Mouse (Mus musculus) layer of hippocampus, postnatal 10 days (tissue): ENCODE measurements at regions not wholly inside any gene's neighbourhood (a gene's known extent, or its start where the extent isn't known, plus 50 kb on each side); places are given as distances from the start of the nearest gene placed in this dataset.

ENCODE experiments used
- DNase-seq, 2 experiments: peaks; one replicate each; pipeline ENCODE4 v3.0.0; 2021; ENCODE audit warnings: low spot score in 2 of 2

DNA sequence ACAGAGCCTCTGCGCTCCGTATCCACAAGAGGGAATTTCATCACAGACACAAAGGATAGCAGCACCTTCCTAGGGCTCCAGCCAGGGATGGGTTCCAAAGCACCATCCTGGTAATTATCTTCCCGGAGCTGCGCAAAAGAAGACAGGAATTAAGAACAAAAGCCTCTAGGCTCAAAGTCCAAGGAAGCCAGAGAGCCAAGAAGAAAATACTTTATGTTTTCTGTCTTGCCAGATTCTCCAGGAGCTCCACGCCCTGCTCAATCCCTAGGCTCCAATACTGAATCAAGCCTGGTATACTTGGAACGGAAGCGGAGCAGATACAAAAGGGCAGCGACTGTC, 54.4 kb downstream of the Irf2bpl start:
- DNase-seq, result no peak

DNA sequence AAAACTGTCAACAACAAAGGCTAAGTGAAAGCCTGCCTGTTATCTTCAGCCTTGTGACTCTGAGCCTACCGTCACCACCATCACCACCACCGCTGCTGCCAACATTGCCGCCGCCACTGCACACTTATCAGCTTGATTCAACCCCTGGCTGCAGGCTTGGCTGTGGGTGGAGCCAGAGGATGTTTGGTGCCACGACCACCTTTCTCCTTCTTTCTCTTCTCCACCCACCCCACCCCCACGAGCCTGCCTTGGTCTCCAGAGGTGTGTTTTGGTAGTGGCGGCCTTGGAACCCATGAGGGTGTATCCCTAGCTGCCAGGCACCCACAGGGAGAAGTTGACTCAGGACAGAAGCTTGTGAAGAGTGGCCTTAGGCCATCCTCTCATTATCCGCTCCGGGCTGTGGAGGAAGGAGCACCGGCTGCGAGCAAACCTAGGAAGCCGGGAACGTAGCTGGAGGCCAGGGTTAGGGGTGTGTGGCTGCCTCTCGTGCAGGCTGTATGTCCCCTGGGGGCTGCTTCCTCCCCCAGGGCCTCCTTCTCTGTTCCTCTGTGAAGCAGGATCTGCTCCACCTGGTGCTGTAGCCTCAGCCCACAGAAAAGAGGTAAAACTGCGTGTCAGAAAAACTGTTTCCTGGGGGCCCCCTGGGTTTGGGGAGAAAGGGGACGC, 54.9 kb downstream of the Irf2bpl start:
- no peak for DNase-seq

DNA sequence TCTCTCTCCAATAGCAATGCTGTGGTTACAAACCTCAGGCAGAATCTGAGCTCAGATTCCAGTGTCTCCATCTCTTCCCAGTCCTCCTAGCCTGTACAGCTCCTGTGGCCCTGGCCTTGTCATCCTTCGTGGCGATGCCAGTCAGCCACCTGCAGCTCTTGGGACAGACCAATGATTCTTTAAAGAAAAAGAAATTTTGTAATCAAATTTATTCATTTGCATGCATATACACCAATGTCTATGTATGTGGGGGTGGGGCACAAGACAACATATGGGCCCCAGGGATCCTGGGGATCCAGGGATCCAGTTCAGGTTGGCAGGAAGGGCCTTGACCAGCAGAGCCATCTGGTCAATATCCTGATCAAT, 57.4 kb downstream of the Irf2bpl start:
- DNase-seq, result no peak

GRCm38 (mm10) chr12:86826420-86827240, 58.0 kb downstream of the Irf2bpl start:
- peak; percentile 57 to 65 for DNase-seq

DNA sequence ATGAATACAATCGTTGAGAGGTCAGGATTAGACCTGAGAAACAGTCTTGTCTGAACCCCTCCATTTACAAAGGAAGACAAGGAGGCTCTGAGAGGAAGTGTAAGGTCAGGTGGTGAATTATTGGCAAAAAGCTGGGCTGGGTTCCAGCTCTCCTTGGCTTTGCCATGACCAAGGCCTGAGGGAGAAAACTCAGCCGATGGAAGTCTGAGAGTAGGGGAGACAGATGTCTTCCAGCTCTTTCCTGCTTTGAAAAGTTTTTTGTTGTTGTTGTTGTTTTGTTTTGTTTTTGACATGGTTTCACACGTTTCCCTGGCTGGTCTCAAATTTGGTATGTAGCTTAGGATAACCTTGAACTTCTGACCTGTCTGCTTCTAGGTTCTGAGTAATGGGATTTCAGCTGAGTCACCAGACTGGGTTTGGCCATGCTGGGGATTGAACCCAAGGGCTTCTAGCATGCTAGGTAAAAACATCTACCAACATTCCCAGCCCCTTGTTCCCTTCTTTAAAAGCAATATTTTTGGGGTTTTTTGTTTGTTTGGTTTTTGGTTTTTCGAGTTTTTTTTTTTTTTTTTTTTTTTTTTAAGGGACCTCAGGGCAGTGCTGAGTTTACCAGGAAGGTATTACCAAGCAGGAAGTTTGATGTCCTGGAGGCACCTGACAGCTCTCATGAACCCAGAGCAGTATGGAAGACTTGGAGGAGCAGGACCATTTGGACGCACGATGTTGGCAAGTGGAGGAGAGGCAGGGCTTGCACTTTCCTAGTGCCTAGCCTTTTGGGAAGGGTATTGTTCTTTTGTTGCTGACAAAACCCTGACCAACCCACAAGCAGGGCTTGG, 58.8 kb downstream of the Irf2bpl start:
- peak; percentile 21 to 26 for DNase-seq

DNA sequence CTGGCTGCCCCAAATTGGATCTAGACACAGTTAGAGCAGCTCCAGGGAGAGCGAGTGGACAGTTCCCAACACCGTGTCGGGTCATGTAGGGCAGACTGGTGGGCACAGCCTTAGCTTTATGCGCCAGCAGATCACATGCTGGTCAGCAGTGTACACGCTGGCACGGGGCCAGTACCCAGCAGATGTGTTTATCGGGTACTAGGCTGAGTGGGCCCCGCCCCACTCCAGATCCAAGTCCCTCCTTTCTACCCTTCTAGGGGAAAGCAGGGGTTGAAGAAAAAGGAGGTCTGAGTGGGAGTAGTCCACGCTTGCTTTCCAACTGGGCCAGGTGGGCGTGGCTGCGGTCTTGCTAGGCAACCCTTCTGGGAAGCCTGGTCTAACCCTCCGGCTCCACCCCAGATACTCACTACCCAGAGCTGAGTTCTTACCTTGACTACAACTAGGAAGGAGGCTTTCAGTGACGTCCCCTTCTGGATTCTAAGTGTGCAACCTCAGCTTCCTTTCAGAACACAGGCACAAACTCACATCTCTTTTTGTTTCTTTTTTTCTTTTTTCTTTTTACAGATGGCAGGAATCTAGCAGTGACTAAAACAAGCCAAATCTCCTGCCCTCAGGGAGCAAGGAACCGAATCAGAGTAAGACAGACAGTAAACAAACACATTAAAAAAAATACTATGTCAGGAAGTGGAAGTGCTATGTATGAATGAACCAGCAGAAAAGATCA, 59.6 kb downstream of the Irf2bpl start:
- DNase-seq, result peak; percentile 70 to 73

DNA sequence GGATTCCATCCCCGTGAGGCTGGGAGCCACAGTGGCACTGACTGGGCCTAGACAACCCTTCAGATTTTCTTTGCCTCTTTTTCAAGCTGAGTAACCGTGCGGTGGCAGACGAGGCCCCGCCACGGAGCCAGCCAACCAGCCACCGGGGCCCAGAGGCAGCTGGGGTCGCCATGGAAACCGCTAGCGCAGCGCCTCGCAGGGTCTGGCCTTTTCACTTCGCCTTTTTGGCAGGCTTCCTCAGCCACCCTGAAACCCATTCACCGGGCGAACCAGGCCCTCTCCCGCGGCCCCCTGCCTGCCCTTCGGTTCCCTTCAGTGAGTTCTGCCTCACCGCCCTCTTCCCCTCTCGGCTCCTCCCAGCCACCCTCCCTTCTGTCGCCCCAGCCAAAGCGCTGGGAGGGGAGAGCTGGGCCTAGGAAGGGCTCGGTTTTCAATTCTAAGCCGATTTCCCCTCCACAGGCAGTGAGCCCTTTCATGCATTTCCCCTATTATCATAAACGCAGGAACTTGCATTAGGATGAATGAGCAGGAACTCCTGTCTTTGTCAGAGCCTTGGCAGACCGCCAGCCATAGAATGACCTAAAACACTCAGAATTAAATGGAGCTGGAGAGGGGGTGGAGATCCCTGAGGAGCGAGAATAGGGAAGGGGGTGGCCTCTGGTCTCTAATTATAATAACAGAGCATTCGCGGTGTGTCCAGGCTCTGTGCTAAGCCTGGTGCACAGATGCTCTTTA, 60.6 kb downstream of the Irf2bpl start:
- DNase-seq, result peak; percentile 90 to 94

DNA sequence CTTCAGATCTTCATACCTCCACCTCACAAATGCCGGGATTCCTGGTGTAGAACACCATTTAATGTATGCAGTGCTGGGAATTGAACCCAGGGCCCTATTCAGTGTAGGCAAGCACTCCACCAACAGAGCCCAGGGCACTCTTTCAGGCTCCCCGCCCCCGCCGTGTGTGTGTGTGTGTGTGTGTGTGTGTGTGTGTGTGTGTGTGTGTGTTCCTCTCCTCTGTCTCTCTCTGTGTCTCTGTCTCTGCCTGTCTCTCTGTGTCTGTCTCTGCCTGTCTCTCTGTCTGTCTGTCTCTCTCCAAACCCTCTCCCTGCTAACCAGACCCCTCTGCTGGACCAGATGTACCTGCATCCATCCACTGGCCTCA, 61.1 kb downstream of the Irf2bpl start:
- peak in 1 of 2 experiments; percentile 11 for DNase-seq

- DNase-seq, result no peak
Measured at GRCm38 (mm10) chr12:86821183-86821582, 63.4 kb downstream of the Irf2bpl start.

GRCm38 (mm10) chr12:86819568-86819967, 65.0 kb downstream of the Irf2bpl start:
- DNase-seq, result no peak

DNA sequence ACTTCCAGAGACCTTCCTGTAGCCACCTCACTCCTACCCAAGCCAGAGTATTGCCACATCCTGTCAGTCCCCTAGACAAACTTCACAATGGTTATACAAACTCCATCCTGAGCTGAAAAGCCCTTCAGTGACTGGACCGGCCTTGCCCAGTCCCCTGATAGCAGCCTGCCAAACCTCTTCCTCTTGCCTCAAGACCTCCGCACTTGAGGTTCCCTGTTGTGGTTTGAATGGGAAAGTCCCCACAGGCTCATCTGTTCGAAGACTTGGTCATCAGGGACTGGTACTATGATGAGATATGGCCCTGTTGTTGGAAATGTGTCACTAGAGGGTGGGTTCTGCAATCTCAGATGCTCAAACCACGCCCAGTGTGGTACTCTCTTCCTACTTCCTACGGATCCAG, 65.4 kb downstream of the Irf2bpl start:
- DNase-seq, result no peak

GRCm38 (mm10) chr12:86818201-86818600, 66.4 kb downstream of the Irf2bpl start:
- peak in 1 of 2 experiments; percentile 3 for DNase-seq

DNA sequence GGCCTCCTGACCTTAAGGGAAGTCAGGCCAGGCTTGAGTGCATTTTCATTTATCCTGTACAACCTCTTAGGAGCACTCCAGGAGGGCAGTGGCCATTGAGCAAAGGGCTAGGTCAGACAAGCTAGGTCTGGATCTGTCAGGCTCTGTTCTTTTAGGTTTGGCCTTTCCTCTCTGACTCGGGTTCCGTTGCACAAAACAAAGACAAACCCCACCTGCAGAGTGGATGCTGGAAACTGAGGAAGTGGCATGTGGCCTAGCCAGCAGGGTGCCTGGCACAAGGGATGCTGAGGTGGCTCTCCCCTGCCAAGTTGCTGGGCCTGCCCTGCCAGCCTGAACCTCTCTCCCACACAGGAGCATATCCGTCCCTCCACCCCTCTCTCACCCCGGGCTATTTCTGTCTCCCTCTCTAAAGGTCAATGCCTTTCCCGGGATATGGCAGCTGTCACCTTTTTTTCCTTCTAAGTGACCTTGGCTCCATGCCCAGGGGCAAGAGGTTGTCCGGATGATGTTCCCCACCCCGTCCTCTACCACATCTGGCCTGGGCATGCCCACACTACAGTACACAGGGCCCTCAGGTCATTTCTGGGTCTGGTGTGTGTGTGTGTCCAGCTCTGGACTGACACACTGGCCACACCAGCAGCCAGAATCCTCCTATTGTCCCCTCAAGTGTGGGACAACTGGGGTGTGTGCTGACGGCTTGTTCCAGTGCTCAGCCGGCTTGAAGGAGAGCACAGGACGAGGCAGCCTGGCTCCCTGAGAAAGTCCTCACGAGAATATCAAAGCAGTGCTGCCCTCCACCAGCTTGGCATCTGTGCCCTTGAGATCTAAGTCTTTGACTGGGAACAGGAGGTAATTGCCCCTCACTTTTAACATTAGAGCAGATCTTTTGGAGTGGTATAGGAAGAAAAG, 67.6 kb downstream of the Irf2bpl start:
- DNase-seq, result peak in 1 of 2 experiments; percentile 9

DNA sequence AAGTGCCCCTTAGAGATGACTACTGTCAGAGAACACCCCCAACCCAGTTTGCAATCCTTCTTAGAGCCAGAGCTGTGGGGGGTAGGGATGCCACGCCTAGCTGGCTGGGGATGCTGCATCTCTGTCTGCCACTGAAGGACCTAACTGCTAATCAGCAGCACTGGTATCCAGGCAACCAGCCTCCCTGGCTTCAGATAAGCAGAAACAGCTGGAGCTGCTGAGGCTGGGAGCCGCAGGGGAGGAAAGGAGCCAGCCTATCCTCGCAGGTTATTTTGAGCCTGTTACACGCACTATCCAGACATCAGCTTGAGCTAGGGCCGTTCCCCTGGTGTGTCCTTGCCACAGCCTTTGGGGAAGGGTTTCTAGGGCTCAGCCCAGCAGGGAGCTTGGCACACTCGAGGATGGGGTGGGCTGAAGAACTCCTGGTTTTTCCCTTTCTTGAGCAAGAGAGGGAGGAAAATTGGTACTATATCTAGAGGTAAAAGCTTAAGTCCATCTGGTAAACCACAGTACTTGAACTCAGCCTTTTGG, 68.4 kb downstream of the Irf2bpl start:
- DNase-seq, result peak; percentile 56 to 66

DNA sequence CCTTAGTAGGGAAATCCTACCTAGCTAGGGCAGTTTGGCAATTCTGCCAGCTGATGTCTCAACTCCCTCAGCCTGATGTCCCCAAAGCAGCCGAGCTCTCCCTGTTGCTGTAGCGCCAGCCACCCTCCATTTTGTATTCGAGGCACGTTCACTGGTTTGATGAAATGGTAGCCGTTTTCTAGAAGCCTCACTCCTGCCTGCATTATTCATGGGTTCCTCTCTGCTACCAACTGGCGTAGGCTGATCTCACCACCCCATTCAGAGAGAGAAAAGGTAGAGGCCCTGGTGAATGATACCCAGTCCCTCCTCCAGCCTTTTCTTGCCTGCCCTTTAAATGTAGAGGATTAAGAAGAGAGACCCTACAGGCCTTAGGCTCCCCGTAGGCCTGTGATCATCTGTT, 69.9 kb downstream of the Irf2bpl start:
- peak; percentile 59 to 70 for DNase-seq
